Mouse (Mus musculus): Measurements from ENCODE around the gene Tat.

Tat gene

DNA sequence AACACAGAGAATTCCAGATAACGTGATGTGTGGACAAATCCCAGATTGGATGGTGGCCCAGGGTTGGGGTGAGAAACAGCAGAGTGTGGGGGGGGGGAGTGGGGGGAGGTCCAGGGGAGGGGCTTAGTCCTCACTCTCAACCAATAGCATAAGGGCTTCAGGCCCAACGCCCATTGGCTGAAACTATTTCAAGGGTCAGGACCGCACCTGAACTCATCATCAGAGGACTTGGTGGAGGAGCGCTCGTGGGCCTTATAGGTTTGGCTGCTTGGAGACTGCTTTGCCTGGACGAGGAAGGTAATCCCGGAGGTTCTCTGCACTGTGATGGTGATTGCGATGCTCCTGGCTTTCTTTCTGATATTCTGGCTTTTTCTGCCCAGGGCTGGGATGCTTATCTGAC is at the start of gene Tat:
Gene Tat, plus strand, starts transcription at position 214 of the 400 bp plus-strand sequence.
- in situ Hi-C loops (cut with MboI, MseI) = no loop called here

GRCm38 (mm10) chr8:109941606-109942360 is 48.5 kb upstream of the Tat start:
- in situ Hi-C loops (cut with MboI, MseI) = no loop called here

- in situ Hi-C loops (cut with MboI, MseI) = no loop called here
These were observed 45.0 kb upstream of the Tat start for GRCm38 (mm10) chr8:109945153-109945632.

- in situ Hi-C loops (cut with MboI, MseI) = no loop called here
These were observed 44.5 kb upstream of the Tat start for GRCm38 (mm10) chr8:109945694-109946093.

DNA sequence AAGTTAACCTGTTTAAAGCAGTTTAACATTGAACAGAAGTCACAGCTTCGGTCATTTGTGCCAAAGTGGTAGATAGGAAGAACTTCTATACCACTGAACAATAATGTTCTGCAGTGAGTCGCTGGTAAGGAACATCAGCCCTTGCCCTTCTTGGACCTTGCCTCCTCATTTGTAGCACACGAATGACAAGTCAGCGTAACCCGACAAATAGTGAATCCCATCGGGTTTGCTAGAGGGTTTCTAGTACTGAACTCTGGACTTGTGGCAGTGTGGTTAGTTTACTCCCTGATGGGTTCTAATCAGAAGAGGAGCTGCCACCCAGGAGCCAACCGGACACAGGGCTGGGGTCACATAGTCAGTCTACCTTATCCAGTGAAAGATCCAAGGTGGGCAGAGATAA is 44.0 kb upstream of the Tat start:
- in situ Hi-C loops (cut with MboI, MseI) = no loop called here

DNA sequence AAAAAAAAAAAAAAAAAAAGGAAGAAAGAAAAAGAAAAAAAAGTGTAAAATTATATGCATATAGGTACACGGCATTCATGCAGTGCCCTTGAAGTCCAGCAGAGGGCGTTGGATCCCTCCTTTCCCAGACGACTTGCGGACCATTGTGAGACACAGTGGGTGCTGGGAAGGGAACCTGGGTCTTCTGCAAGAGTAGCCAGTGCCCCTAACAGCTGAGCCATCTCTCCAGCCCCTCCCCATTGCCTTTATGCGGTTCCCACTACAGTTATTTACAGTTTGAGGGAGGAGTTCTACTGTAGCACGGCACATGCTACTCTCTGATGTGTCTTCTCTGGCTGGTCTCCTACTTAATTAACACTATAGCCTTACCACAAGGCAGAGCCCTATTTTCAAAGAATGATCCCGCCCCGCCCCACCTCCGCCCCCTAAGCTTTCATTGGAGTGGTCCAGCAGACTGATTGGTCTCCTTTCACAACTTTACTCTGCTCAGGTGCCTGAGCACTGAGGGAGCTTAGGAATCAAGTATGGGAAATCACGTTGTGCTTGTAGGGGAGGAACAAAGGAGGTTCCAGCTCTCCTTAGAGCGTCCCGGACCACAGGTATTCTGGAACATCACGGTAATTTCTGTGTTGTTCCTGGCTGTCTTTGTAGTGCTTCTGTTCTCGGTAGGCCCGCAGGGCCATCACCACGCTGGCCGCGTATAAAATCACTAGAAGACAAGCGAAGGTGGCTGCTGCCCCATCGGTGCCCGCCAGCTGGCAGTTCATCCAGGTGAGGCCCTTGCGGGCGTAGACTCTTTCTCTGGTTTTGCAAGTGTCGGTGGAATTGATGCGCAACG is 42.6 kb upstream of the Tat start:
- in situ Hi-C loops (cut with MboI, MseI) = no loop called here

- in situ Hi-C loops (cut with MboI, MseI) = no loop called here
These were observed 42.0 kb upstream of the Tat start for GRCm38 (mm10) chr8:109948285-109948564.

GRCm38 (mm10) chr8:109952171-109952570 is 38.1 kb upstream of the Tat start:
- in situ Hi-C loops (cut with MboI, MseI) = no loop called here

DNA sequence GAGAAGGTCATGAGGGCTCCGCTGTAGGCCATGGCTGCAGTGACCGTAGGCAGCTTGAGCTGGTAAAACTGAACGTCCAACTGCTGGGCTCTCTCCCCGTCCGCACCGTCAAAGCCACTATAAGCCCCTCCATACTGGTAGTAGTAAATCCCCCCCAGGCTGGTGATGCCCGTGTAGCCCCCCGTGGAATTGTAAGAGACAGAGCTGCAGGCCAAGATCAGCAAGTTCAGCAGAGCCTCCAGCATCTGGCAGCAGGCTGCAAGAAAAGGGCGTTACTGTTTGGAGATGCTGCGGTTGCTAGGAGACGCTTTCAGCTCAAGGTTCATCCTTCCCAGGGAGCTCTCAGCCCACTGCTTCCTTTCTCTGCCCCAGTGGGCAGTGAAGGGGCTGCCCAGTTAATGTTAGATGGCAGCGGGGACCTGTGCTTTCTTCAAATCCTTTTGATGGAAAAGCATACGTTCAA is 35.7 kb upstream of the Tat start:
- in situ Hi-C loops (cut with MboI, MseI) = no loop called here

DNA sequence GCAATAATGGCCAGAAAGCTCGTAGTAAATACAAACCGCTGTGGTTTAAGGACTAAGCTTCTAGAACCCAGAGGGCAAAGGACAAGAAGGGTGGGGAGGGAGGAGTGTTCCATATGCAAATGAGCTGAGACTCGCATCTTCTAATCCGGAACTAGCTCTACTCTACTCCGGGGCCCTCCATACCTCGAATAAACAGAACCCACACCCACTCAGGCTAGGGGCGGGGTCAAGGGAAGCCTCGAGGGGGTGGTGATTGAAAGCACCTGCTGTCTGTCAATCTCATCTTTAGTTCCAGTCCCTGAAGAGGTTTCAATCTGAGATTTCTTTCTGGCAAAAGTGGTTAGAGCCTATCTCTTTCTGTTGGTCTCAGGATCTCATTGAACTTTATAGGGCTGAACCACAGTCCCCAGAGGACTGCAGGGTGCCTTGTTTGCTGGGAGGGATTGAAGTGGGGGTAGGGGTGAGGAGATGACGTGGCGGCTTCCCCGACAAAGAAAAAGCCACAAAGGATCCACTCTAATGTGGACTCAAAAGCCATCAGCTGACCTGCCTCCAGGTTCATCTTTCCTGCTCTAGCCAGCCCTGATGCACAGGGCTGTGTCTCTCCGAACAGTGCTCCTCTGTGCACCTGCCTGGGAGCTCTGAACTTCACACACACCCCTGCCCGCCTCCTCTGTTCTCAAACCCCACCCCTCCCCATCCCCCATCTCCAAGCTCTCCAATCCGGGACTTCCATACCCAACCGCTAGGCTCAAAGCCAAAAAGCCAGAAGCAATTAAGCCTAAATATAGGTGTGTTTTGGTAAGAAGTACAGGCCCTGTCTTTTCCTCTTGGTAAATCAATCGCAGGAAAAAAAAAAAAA is 32.8 kb upstream of the Tat start:
- in situ Hi-C loops (cut with MboI, MseI) = no loop called here

DNA sequence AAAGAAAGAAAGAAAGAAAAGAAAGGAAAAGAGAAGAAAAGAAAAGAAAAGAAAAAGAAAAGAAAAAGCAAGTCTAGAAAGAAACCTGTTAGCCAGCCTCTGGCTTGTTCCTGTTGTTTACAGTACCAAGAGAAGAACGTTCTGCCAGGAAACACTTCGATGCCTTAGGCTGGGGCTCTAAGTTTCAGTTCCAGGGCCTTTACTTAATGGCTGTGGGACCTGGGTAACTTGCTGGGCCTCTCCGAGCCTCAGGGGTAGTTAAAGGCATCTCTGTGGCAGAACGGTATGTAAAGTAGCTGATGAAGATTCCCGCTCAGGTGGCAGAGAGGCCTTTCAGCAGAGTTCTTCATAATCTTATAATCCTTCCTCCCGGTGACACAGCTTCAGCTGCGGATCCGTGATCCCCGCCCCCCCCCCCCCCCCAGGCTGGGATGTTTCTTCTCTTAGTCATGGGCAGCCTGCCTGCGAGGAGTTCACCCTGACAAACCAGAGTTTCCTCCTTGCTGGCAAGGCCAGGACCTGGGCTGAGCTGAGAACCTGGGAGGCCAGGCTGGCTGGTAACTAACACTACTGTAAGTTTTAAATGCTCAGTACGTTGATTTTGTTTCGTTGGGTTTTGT is 32.1 kb upstream of the Tat start:
- in situ Hi-C loops (cut with MboI, MseI) = no loop called here

DNA sequence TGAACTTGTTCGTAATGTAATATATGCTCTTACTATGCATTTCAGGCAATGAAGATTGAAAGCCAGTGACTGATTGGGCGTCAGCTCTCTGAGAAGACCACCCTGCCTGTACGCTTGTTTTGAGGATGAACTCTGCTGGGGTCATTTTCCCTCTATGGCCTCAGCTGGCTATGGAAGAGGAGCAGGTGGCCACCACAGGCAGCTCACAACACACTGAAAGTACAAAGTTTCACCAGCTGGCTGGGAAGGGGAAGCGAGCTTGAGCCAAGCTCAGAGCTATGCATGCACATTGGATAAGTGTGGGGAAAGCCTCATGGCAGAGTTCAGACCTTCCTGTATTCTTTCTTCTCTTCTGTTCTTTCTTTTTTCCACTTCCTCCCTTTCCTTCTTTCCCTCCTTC is 31.1 kb upstream of the Tat start:
- in situ Hi-C loops (cut with MboI, MseI) = no loop called here

GRCm38 (mm10) chr8:109961693-109962367 is 28.4 kb upstream of the Tat start, which contains the start of gene Marveld3:
TSS of gene Marveld3 (minus strand) at chr8:109962203.
- in situ Hi-C loops (cut with MboI, MseI) = no loop called here

GRCm38 (mm10) chr8:109962896-109963295 is 27.3 kb upstream of the Tat start:
- in situ Hi-C loops (cut with MboI, MseI) = no loop called here

- in situ Hi-C loops (cut with MboI, MseI) = no loop called here
These were observed 26.8 kb upstream of the Tat start for GRCm38 (mm10) chr8:109963421-109963820.

DNA sequence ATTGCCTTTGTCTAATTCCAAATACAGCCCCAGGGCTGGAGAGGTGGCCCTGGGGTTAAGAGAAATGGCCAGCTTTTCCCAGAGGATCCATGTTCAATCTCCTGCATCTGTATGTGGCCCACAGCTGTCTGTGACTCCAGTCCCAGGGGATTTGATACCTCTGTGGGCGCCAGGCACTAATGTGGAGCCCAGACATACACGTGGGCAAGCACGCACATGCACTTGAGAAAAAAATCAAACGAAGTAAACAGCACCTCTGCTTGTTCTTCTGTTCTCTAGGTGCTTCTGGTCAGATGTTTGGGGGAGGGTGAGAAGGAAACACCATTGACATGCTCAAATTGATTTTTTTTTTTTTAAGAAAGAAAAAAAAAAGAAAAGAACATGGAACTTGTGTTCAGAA is 26.1 kb upstream of the Tat start:
- in situ Hi-C loops (cut with MboI, MseI) = no loop called here

DNA sequence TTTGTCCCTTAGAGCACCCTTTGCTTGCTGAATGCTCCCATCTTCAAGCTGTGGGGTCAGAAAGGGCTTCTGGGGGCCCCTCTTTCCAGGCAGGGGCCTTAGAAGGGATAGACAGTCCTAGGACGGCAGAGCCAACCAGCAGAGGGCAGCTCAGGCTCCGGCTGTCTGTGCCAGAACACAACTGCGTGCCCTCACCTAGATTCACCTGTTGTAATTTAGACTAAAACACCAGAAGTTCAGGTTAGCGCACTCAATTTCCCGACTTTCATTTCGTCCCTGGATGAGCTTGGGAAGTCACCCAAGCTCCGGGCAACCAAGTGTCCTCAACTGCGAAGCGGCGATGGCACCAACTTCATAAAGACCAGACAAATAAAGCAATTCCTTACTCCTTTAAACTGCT is 21.4 kb upstream of the Tat start:
- in situ Hi-C loops (cut with MboI, MseI) = loop anchor here in 1 of 2 experiments (5.0 kb wide), 1 partner anchor 98 kb away; no protein-coding TSS in a partner anchor

GRCm38 (mm10) chr8:109970323-109970722 is 19.9 kb upstream of the Tat start:
- in situ Hi-C loops (cut with MboI, MseI) = no loop called here

GRCm38 (mm10) chr8:109972901-109973300 is 17.3 kb upstream of the Tat start:
- in situ Hi-C loops (cut with MboI, MseI) = no loop called here

- in situ Hi-C loops (cut with MboI, MseI) = no loop called here
These were observed 10.9 kb upstream of the Tat start for GRCm38 (mm10) chr8:109979339-109979738.
